Mouse (Mus musculus) lung, postnatal 4 days (tissue): Measurements from ENCODE around the gene Hist1h2ad.
"Not testable (repeated sequence)": the region's sequence is repeated elsewhere in the genome, so short reads cannot be mapped to it uniquely, and the experiment has no call there.

ENCODE experiments used
- DNase-seq, 2 experiments: peaks; one replicate each; pipeline ENCODE4 v3.0.0; 2021

The Hist1h2ad gene

GRCm38 (mm10) chr13:23542225-23542980 lies 31.8 kb upstream of the Hist1h2ad start:
- DNase-seq: not testable (repeated sequence)

- peak; percentile 66 to 72 for DNase-seq
Observed at GRCm38 (mm10) chr13:23542999-23543607, 31.1 kb upstream of the Hist1h2ad start, which contains the start of gene Hist1h2bh. Hist1h2bh (minus strand) TSS chr13:23543392.

GRCm38 (mm10) chr13:23543965-23544786 lies 30.0 kb upstream of the Hist1h2ad start, which contains the start of gene Hist1h3f:
Hist1h3f (plus strand) TSS chr13:23544052.
- DNase-seq: peak; percentile 78 to 80

- DNase-seq: peak in 1 of 2 experiments; percentile 26
Observed at GRCm38 (mm10) chr13:23544787-23545120, 29.4 kb upstream of the Hist1h2ad start.

GRCm38 (mm10) chr13:23546694-23547093 lies 27.5 kb upstream of the Hist1h2ad start:
- DNase-seq: no peak

GRCm38 (mm10) chr13:23550761-23551145 lies 23.4 kb upstream of the Hist1h2ad start:
- DNase-seq: no peak

GRCm38 (mm10) chr13:23551146-23551834 lies 22.9 kb upstream of the Hist1h2ad start, which contains the start of gene Hist1h4f:
Hist1h4f (minus strand) TSS chr13:23551648.
- DNase-seq: peak; percentile 92 to 93

- DNase-seq: no peak
Observed at GRCm38 (mm10) chr13:23551931-23552914, 22.0 kb upstream of the Hist1h2ad start.

GRCm38 (mm10) chr13:23552962-23553361 lies 21.2 kb upstream of the Hist1h2ad start, which contains the start of gene Hist1h1d:
Hist1h1d (plus strand) TSS chr13:23553262.
- DNase-seq: no peak

- DNase-seq: no peak
Observed at GRCm38 (mm10) chr13:23554393-23554792, 19.8 kb upstream of the Hist1h2ad start.

GRCm38 (mm10) chr13:23554925-23555838 lies 19.0 kb upstream of the Hist1h2ad start:
- DNase-seq: peak; percentile 82 to 83

GRCm38 (mm10) chr13:23555839-23556416 lies 18.3 kb upstream of the Hist1h2ad start:
- peak; percentile 45 to 78 for DNase-seq

- no peak for DNase-seq
Observed at GRCm38 (mm10) chr13:23556906-23557305, 17.3 kb upstream of the Hist1h2ad start.

- not testable (repeated sequence) for DNase-seq
Observed at GRCm38 (mm10) chr13:23560699-23561098, 13.5 kb upstream of the Hist1h2ad start.

- DNase-seq: not testable (repeated sequence)
Observed at GRCm38 (mm10) chr13:23561531-23561882, 12.7 kb upstream of the Hist1h2ad start.

- DNase-seq: peak; percentile 95 to 96
Observed at GRCm38 (mm10) chr13:23561883-23562659, 12.1 kb upstream of the Hist1h2ad start, which contains the start of gene Hist1h3e. Hist1h3e (minus strand) TSS chr13:23562369.

GRCm38 (mm10) chr13:23562699-23563462 lies 11.3 kb upstream of the Hist1h2ad start:
- DNase-seq: peak in 1 of 2 experiments; percentile 52

- DNase-seq: no peak
Observed at GRCm38 (mm10) chr13:23564482-23564881, 9.7 kb upstream of the Hist1h2ad start.
